Mouse (Mus musculus) Patski (cell line): ENCODE data around the gene Slc22a16. TPM values are rescaled to one million over a fixed set of nuclear protein-coding genes. Genes with fewer than 3 reads are reported as not detected.

Source experiments
- ATAC-seq: fragments of 100-300 bp; one replicate; pipeline ENCODE4 v1.8.0; 2021
- CTCF ChIA-PET: fragments of 350-600 bp; sonication (Branson Sonifier 250); formaldehyde crosslinking; loops from one replicate; lab custom pipeline; 2022; ENCODE audit warnings: inconsistent platforms; lab: Charles Lee
- POLR2A ChIA-PET: fragments of 350-600 bp; sonication (Branson Sonifier 250); formaldehyde crosslinking; loops from one replicate; lab custom pipeline; 2022; ENCODE audit warnings: antibody characterized with exemption, inconsistent platforms; lab: Charles Lee
- DNase-seq: peaks from one replicate; pipeline ENCODE4 v3.0.0-alpha.2; 2011; ENCODE audit warnings: low read depth, low spot score
- H3K27me3 ChIP-seq: fragments of 371-371 bp; one replicate; pipeline ENCODE4 v1.5.1; 2021
- CTCF ChIP-seq: fragments of 100-300 bp; IDR thresholded peaks from one replicate; pipeline ENCODE4 v1.5.1; 2021
- in situ Hi-C: fragments of 300-500 bp; cut with MboI; formaldehyde crosslinking; loops from 3 replicates; pipeline ENCODE4 v1.11.1; 2018; ENCODE audit warnings: low pct_unique_long_range_greater_than_20kb, mixed read lengths
- polyA plus RNA-seq: library from polyadenylated mRNA; unstranded; gene quantifications from one replicate; pipeline ENCODE4 v1.2.3, GENCODE M21; 2021

Gene Slc22a16
- polyA plus RNA-seq, 1 experiment from 2014 or later, result not detected

- ChIA-PET POLR2A (no interaction called here), CTCF (interaction anchor here (0.7 to 1.7 kb wide), 3 partner anchors 9 to 20 kb away, joined by 3 to 5 read pairs (median 3); no protein-coding TSS in a partner anchor)
- in situ Hi-C loops, result no loop called here
- DNase-seq, result no peak
- ATAC-seq, result peak; percentile 32
- no peak for TF ChIP-seq CTCF
- no peaks in the 10 kb centered on the region for H3K27me3 ChIP-seq
These were observed 68.1 kb downstream of the Slc22a16 start for GRCm38 (mm10) chr10:40638276-40638675.

- CTCF ChIA-PET, result interaction anchor here (1.3 kb wide), 1 partner anchor 10 kb away, joined by 5 read pairs; no protein-coding TSS in a partner anchor
- no peak for TF ChIP-seq CTCF
- DNase-seq, result peak; percentile 55
- H3K27me3 ChIP-seq, result no peaks in the 10 kb centered on the region
- in situ Hi-C loops, result no loop called here
- ATAC-seq, result peak; percentile 91
- POLR2A ChIA-PET, result no interaction called here
These were observed 69.0 kb downstream of the Slc22a16 start for GRCm38 (mm10) chr10:40638823-40639819.

- ChIA-PET POLR2A (no interaction called here), CTCF (interaction anchor here (1.3 to 1.4 kb wide), 2 partner anchors 8 to 245 kb away, joined by 4 to 5 read pairs; no protein-coding TSS in a partner anchor)
- in situ Hi-C loops, result no loop called here
- ATAC-seq (no peak), DNase-seq (no peak)
- H3K27me3 ChIP-seq, result no peaks in the 10 kb centered on the region
- no peak for TF ChIP-seq CTCF
These were observed 70.3 kb downstream of the Slc22a16 start for GRCm38 (mm10) chr10:40640406-40640805.

GRCm38 (mm10) chr10:40641901-40642300 is 71.8 kb downstream of the Slc22a16 start:
- in situ Hi-C loops, result no loop called here
- POLR2A ChIA-PET, result interaction anchor here (1.4 kb wide), 1 partner anchor 240 kb away, joined by 4 read pairs; no protein-coding TSS in a partner anchor
- H3K27me3 ChIP-seq, result no peaks in the 10 kb centered on the region
- CTCF ChIA-PET, result interaction anchor here (0.6 to 1.4 kb wide), 3 partner anchors 18 to 267 kb away, joined by 3 to 4 read pairs (median 3); no protein-coding TSS in a partner anchor
- ATAC-seq, result no peak
- DNase-seq, result no peak
- no peak for TF ChIP-seq CTCF

- DNase-seq (no peak), ATAC-seq (no peak)
- ChIA-PET CTCF (no interaction called here), POLR2A (interaction anchor here (0.6 to 1.4 kb wide), 3 partner anchors 24 to 1415 kb away, joined by 3 to 4 read pairs (median 3); no protein-coding TSS in a partner anchor)
- H3K27me3 ChIP-seq, result no peaks in the 10 kb centered on the region
- in situ Hi-C loops, result no loop called here
- TF ChIP-seq CTCF, result no peak
These were observed 73.0 kb downstream of the Slc22a16 start for GRCm38 (mm10) chr10:40643126-40643525.

GRCm38 (mm10) chr10:40644456-40644855 is 74.3 kb downstream of the Slc22a16 start:
- DNase-seq (no peak), ATAC-seq (no peak)
- no peak for TF ChIP-seq CTCF
- ChIA-PET CTCF (no interaction called here), POLR2A (interaction anchor here (1.4 kb wide), 1 partner anchor 25 kb away, joined by 3 read pairs; no protein-coding TSS in a partner anchor)
- in situ Hi-C loops, result no loop called here
- no peaks in the 10 kb centered on the region for H3K27me3 ChIP-seq

GRCm38 (mm10) chr10:40645346-40645745 is 75.2 kb downstream of the Slc22a16 start:
- TF ChIP-seq CTCF, result no peak
- no peak for ATAC-seq

GRCm38 (mm10) chr10:40648776-40649175 is 78.6 kb downstream of the Slc22a16 start:
- in situ Hi-C loops, result no loop called here
- CTCF ChIA-PET, result interaction anchor here (1.3 to 2.5 kb wide), 4 partner anchors 9 to 236 kb away, joined by 3 to 12 read pairs (median 5); partner anchors contain the start of gene Ddo
- ATAC-seq, result no peak

More at GRCm38 (mm10) chr10:40645346-40645745, 75.2 kb downstream of the Slc22a16 start:
- H3K27me3 ChIP-seq, result no peaks in the 10 kb centered on the region
- in situ Hi-C loops, result no loop called here
- CTCF ChIA-PET, result no interaction called here
- POLR2A ChIA-PET, result no interaction called here
- no peak for DNase-seq

GRCm38 (mm10) chr10:40649634-40650033 is 79.5 kb downstream of the Slc22a16 start:
- TF ChIP-seq CTCF, result no peak
- DNase-seq (no peak), ATAC-seq (no peak)
- POLR2A ChIA-PET, result interaction anchor here (0.6 kb wide), 1 partner anchor 270 kb away, joined by 3 read pairs; no protein-coding TSS in a partner anchor
- no peaks in the 10 kb centered on the region for H3K27me3 ChIP-seq
- in situ Hi-C loops, result loop anchor here (5.0 to 25.0 kb wide), 3 partner anchors 233 to 638 kb away; partner anchors contain the start of genes Cdc40 and Wasf1
- CTCF ChIA-PET, result interaction anchor here (1.5 to 2.5 kb wide), 3 partner anchors 10 to 235 kb away, joined by 5 to 12 read pairs (median 5); no protein-coding TSS in a partner anchor

More at GRCm38 (mm10) chr10:40648776-40649175, 78.6 kb downstream of the Slc22a16 start:
- H3K27me3 ChIP-seq, result no peaks in the 10 kb centered on the region
- no peak for DNase-seq
- POLR2A ChIA-PET, result interaction anchor here (0.6 kb wide), 1 partner anchor 271 kb away, joined by 3 read pairs; no protein-coding TSS in a partner anchor
- TF ChIP-seq CTCF, result no peak

- ATAC-seq (no peak), DNase-seq (no peak)
- ChIA-PET CTCF (interaction anchor here (1.5 to 1.8 kb wide), 2 partner anchors 233 to 637 kb away, joined by 3 to 5 read pairs; no protein-coding TSS in a partner anchor), POLR2A (no interaction called here)
- in situ Hi-C loops, result loop anchor here (5.0 to 25.0 kb wide), 3 partner anchors 231 to 636 kb away; partner anchors contain the start of genes Cdc40 and Wasf1
- H3K27me3 ChIP-seq, result no peaks in the 10 kb centered on the region
- no peak for TF ChIP-seq CTCF
These were observed 81.5 kb downstream of the Slc22a16 start for GRCm38 (mm10) chr10:40651676-40652075.

Other genes starting within 250 kb of the Slc22a16 start
- gene Cdk19, start 230.8 kb upstream of the Slc22a16 start, polyA plus RNA-seq, result 18.6 TPM
- 4.8 TPM for gene Ddo, start 59.7 kb downstream of the Slc22a16 start, polyA plus RNA-seq
- not detected for gene Mettl24, start 112.9 kb downstream of the Slc22a16 start, polyA plus RNA-seq